Mouse (Mus musculus): ENCODE measurements around the gene Nfatc4. TPM values are rescaled to one million over a fixed set of nuclear protein-coding genes. Genes with fewer than 3 reads are reported as not detected.

Gene Nfatc4
- polyA plus RNA-seq, 1 experiment: 2.7 TPM

DNA sequence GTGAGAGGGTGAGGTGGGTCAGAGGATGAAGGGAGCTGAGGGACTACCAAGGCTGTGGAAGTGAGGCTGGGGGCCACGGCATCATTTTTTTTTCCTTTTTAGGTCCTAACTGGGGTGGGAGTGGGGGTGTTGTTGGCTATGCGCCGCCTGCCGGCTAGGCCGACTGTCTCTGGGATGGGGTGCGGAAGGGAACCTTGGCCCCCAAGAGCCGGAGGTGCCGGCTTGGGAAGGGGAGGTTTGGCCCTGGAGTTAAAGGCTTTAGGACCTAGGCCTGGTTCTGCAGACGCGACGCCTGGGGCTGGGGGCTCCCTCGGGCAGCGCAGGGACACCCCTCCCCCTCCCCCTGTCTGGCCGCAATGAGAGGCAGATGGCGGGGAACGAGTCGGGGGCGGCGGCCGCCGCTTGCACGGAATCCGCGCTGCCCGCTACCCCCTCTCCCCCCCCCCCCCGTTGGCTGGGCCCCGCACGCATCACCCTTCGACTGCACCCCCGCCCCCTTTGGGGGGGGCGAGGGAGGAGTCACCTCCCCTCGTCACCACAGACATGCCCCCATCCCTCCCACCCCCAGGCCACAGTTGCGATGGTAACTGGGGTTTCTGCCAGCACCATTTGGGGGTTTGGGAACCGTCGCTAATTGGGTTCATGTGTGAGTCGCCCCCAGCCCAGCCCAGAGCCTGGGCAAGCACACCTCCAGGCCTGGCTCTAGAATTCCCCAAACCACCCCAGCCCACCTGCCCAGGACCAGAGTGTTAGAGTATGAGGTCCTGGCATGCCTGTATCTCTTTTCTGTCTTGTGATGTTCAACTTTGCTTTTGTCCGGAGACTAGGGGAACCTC is 2.5 kb downstream of the Nfatc4 start:
- no peak for TF ChIP-seq POLR2A (IDR thresholded peaks at IDR 0.05; ENCODE audit: control insufficient read depth, extremely low read depth, insufficient read depth, low read length, poor library complexity)
- no peak for TF ChIP-seq CTCF (IDR thresholded peaks at IDR 0.05; ENCODE audit: borderline replicate concordance, control insufficient read depth, extremely low read depth, insufficient read depth, low read length, poor library complexity)
- WGBS: 3% methylated on average over 19 of the region's 37 CpGs
- Histone ChIP-seq H3K27me3 (ENCODE audit: control insufficient read depth, insufficient read depth, low read length) (peaks cover 27% of the 10 kb centered on the region), H3K36me3 (ENCODE audit: control insufficient read depth, insufficient read depth, low read length) (no peaks in the 10 kb centered on the region), H3K4me3 (ENCODE audit: control insufficient read depth, insufficient read depth, low read length) (no peak overlapping the region), H3K4me1 (replicated peaks; ENCODE audit: control insufficient read depth, insufficient read depth, low read length) (no peaks in the 10 kb centered on the region), H3K27ac (ENCODE audit: control insufficient read depth, insufficient read depth, low read length) (no peak overlapping the region)
- no peak for DNase-seq

GRCm38 (mm10) chr14:55826142-55826541 is 3.2 kb downstream of the Nfatc4 start:
- H3K27me3 ChIP-seq (ENCODE audit: control insufficient read depth, insufficient read depth, low read length): peaks cover 27% of the 10 kb centered on the region
- no peak overlapping the region for H3K4me3 ChIP-seq (ENCODE audit: control insufficient read depth, insufficient read depth, low read length)
- WGBS: 39% methylated on average over 15 of the region's 15 CpGs
- H3K4me1 ChIP-seq (replicated peaks; ENCODE audit: control insufficient read depth, insufficient read depth, low read length): no peaks in the 10 kb centered on the region
- TF ChIP-seq POLR2A (IDR thresholded peaks at IDR 0.05; ENCODE audit: control insufficient read depth, extremely low read depth, insufficient read depth, low read length, poor library complexity) (no peak), CTCF (IDR thresholded peaks at IDR 0.05; ENCODE audit: borderline replicate concordance, control insufficient read depth, extremely low read depth, insufficient read depth, low read length, poor library complexity) (no peak)
- DNase-seq: no peak
- H3K27ac ChIP-seq (ENCODE audit: control insufficient read depth, insufficient read depth, low read length): no peak overlapping the region
- no peaks in the 10 kb centered on the region for H3K36me3 ChIP-seq (ENCODE audit: control insufficient read depth, insufficient read depth, low read length)

- no peak overlapping the region for H3K27ac ChIP-seq (ENCODE audit: control insufficient read depth, insufficient read depth, low read length)
- TF ChIP-seq CTCF (IDR thresholded peaks at IDR 0.05; ENCODE audit: borderline replicate concordance, control insufficient read depth, extremely low read depth, insufficient read depth, low read length, poor library complexity): no peak
- TF ChIP-seq POLR2A (IDR thresholded peaks at IDR 0.05; ENCODE audit: control insufficient read depth, extremely low read depth, insufficient read depth, low read length, poor library complexity): no peak
- WGBS: 61% methylated on average over 41 of the region's 41 CpGs
Measured at GRCm38 (mm10) chr14:55826551-55827340, 3.8 kb downstream of the Nfatc4 start.

GRCm38 (mm10) chr14:55828716-55829263 is 5.8 kb downstream of the Nfatc4 start:
- no peaks in the 10 kb centered on the region for H3K36me3 ChIP-seq (ENCODE audit: control insufficient read depth, insufficient read depth, low read length)
- WGBS: 68% methylated on average over 3 of the region's 3 CpGs
- no peaks in the 10 kb centered on the region for H3K4me1 ChIP-seq (replicated peaks; ENCODE audit: control insufficient read depth, insufficient read depth, low read length)
- no peak for TF ChIP-seq POLR2A (IDR thresholded peaks at IDR 0.05; ENCODE audit: control insufficient read depth, extremely low read depth, insufficient read depth, low read length, poor library complexity)
- TF ChIP-seq CTCF (IDR thresholded peaks at IDR 0.05; ENCODE audit: borderline replicate concordance, control insufficient read depth, extremely low read depth, insufficient read depth, low read length, poor library complexity): no peak
- H3K4me3 ChIP-seq (ENCODE audit: control insufficient read depth, insufficient read depth, low read length): no peak overlapping the region
- H3K27ac ChIP-seq (ENCODE audit: control insufficient read depth, insufficient read depth, low read length): no peak overlapping the region
- peaks cover 19% of the 10 kb centered on the region for H3K27me3 ChIP-seq (ENCODE audit: control insufficient read depth, insufficient read depth, low read length)
- no peak for DNase-seq

More at GRCm38 (mm10) chr14:55826551-55827340, 3.8 kb downstream of the Nfatc4 start:
- Histone ChIP-seq H3K4me1 (replicated peaks; ENCODE audit: control insufficient read depth, insufficient read depth, low read length) (no peaks in the 10 kb centered on the region), H3K36me3 (ENCODE audit: control insufficient read depth, insufficient read depth, low read length) (no peaks in the 10 kb centered on the region), H3K27me3 (ENCODE audit: control insufficient read depth, insufficient read depth, low read length) (peaks cover 27% of the 10 kb centered on the region), H3K4me3 (ENCODE audit: control insufficient read depth, insufficient read depth, low read length) (no peak overlapping the region)
- DNase-seq: no peak

- TF ChIP-seq POLR2A (IDR thresholded peaks at IDR 0.05; ENCODE audit: control insufficient read depth, extremely low read depth, insufficient read depth, low read length, poor library complexity) (no peak), CTCF (IDR thresholded peaks at IDR 0.05; ENCODE audit: borderline replicate concordance, control insufficient read depth, extremely low read depth, insufficient read depth, low read length, poor library complexity) (no peak)
- no peak for DNase-seq
- H3K4me3 ChIP-seq (ENCODE audit: control insufficient read depth, insufficient read depth, low read length): no peak overlapping the region
- peaks cover 10% of the 10 kb centered on the region for H3K27me3 ChIP-seq (ENCODE audit: control insufficient read depth, insufficient read depth, low read length)
- H3K4me1 ChIP-seq (replicated peaks; ENCODE audit: control insufficient read depth, insufficient read depth, low read length): no peaks in the 10 kb centered on the region
- H3K36me3 ChIP-seq (ENCODE audit: control insufficient read depth, insufficient read depth, low read length): no peaks in the 10 kb centered on the region
- 95% methylated on average over 16 of the region's 16 CpGs for WGBS
- H3K27ac ChIP-seq (ENCODE audit: control insufficient read depth, insufficient read depth, low read length): no peak overlapping the region
Measured at GRCm38 (mm10) chr14:55829854-55830253, 6.9 kb downstream of the Nfatc4 start.

DNA sequence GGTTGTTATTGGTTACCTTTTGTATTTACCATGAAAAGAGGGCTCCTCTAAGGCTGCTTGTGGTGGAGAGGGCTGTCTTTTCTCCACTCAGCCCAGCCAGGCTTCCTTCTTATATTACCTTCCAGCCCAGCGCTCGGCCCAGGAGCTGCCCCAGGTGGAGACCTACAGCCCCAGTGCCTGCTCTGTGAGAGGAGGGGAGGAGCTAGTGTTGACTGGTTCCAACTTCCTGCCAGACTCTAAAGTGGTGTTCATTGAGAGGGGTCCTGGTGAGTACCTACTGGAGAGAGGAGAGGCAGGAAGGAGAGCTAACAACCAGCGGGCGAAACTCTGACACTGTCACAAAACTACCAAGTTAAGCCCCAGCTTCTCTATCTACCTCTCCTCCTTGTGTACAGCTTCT is 7.4 kb downstream of the Nfatc4 start:
- Histone ChIP-seq H3K27me3 (ENCODE audit: control insufficient read depth, insufficient read depth, low read length) (peaks cover 5% of the 10 kb centered on the region; the same call in 1 of the 2 replicates), H3K27ac (ENCODE audit: control insufficient read depth, insufficient read depth, low read length) (no peak overlapping the region), H3K4me3 (ENCODE audit: control insufficient read depth, insufficient read depth, low read length) (no peak overlapping the region), H3K36me3 (ENCODE audit: control insufficient read depth, insufficient read depth, low read length) (no peaks in the 10 kb centered on the region), H3K4me1 (replicated peaks; ENCODE audit: control insufficient read depth, insufficient read depth, low read length) (no peaks in the 10 kb centered on the region)
- 49% methylated on average over 4 of the region's 4 CpGs for WGBS
- DNase-seq: no peak
- no peak for TF ChIP-seq CTCF (IDR thresholded peaks at IDR 0.05; ENCODE audit: borderline replicate concordance, control insufficient read depth, extremely low read depth, insufficient read depth, low read length, poor library complexity)
- no peak for TF ChIP-seq POLR2A (IDR thresholded peaks at IDR 0.05; ENCODE audit: control insufficient read depth, extremely low read depth, insufficient read depth, low read length, poor library complexity)

All from thymus, adult 2 months (tissue).